Mouse (Mus musculus) ES-Bruce4 (cell line): ENCODE data around the gene Dnali1.

Experiments used
- CTCF ChIP-seq: IDR thresholded peaks from one replicate; pipeline ENCODE4 v1.8.1; 2011; ENCODE audit warnings: low read depth, low read length
- POLR2A ChIP-seq: IDR thresholded peaks from one replicate; pipeline ENCODE4 v1.8.1; 2011; ENCODE audit warnings: low read length; ENCODE audit not compliant: insufficient read depth

DNA sequence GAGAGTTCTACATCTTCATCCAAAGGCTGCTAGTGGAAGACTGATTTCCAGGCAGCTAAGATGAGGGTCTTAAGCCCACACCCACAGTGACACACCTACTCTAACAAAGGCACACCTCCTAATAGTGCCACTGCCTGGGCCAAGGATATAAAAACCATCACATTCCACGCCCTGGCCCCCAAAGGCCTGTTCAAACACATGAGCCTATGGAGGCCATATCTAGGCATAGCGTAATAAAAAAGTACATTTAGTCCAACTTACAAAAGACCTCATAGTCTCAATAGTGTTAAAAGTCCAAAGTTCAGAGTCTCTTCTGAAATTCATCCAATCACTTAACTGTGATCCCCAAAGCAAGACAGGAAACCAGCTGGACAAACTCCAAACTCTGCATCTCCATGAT is 13.2 kb upstream of the Dnali1 start:
- TF ChIP-seq CTCF (no peak), POLR2A (no peak)
